Mouse (Mus musculus) left cerebral cortex, postnatal 10 days (tissue): ENCODE data around the gene Wasl. TPM values are rescaled to one million over a fixed set of nuclear protein-coding genes. Genes with fewer than 3 reads are reported as not detected.

Source experiments
- DNase-seq, 2 experiments: peaks; one replicate each; pipeline ENCODE4 v3.0.0; 2021 to 2022; ENCODE audit warnings: low spot score in 2 of 2, mixed read lengths in 1 of 2; ENCODE audit errors: extremely low spot score in 1 of 2
- intact Hi-C: fragments of 180-260 bp; cut with DNase I; formaldehyde crosslinking; loops from one replicate; pipeline ENCODE4 v1.15.1; 2025
- total RNA-seq, 2 experiments: library from RNA; stranded (reverse); gene quantifications; 2 replicates each; pipeline ENCODE4 v1.2.3; 2021

Gene Wasl
- total RNA-seq, 2 experiments from 2014 or later, result 40.9 to 47.6 TPM

GRCm38 (mm10) chr6:24609531-24609930 lies 55.3 kb downstream of the Wasl start:
- intact Hi-C loops, result no loop called here
- no peak for DNase-seq

DNA sequence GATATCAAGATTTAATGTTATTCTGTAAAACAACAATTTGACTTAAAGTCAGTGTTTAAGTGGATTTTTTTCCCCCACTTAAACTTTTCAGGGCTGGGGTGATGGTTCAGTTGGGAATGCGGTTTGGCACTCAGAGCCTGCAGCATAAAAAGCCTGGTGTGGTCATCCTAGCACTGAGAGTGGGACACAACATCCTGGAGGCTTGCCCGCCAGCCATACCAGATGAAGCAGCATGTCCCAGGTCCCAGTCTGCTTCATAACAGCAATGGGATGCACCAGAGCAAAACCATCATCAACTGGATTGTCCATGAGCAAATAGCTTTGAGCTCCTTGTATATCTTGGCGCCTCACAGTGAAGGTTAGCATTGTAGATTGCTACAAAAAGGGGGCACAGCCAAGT lies 56.1 kb downstream of the Wasl start:
- no peak for DNase-seq
- intact Hi-C loops, result no loop called here

DNA sequence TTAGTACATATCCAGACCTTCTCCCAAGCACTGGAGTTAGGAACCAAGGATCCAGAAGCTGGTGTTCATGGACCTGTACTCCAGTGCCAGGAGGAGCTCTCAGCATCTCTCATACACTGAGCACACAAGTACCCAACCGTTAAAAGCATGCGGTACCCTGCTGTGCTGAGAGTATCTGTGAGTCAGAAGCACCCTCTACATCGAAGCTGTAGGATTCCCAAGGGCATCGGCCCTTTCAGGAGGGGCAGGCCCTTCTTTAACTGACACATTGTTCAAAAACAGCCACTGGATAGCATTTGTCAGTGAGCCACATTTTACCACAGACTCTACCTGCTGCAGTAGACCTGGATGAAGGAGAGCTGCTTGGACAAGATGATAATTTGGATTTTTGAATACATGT lies 56.7 kb downstream of the Wasl start:
- no peak for DNase-seq
- intact Hi-C loops, result no loop called here

GRCm38 (mm10) chr6:24607531-24607930 lies 57.3 kb downstream of the Wasl start:
- intact Hi-C loops, result no loop called here
- DNase-seq, result no peak

DNA sequence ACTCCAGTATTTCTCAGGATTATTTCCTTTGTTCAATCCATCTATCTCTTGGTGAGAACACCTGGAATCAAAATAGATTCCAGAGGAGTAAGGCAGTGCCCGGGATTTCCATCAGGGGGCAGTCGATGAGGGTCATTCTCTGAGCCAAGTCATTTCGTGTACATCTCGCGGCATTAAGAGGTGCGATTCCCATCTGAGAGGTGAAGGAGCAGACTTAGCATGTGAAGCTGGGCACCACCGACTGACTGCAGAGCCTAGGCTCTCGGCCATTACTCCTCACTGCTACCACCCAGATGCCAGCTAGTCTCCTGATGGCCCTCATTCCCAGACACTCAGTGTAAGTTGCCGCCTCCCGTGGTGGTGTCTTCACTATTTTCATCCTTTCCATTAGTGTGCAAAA lies 58.3 kb downstream of the Wasl start:
- no peak for DNase-seq
- intact Hi-C loops, result no loop called here

DNA sequence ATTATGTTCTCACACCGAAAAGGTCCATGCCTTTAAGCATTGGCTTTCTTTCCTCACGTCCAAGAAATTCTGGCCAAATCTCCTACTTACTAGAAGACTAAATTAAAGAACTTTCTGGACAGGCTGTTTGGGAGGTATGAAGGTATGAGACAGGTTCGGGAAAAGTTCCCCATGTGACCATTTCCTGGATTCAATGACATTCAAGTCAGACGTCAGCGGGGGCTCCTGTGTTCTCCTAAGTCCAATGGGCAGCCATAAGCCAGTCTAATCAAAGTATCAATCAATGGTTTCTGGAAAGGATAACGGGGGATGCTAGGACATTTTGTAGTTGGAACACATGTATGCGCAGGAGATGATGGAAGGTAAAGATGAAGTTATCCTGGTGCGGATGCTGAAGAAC lies 59.2 kb downstream of the Wasl start:
- intact Hi-C loops, result no loop called here
- DNase-seq, result no peak

GRCm38 (mm10) chr6:24604289-24604688 lies 60.5 kb downstream of the Wasl start:
- no peak for DNase-seq
- intact Hi-C loops, result no loop called here

DNA sequence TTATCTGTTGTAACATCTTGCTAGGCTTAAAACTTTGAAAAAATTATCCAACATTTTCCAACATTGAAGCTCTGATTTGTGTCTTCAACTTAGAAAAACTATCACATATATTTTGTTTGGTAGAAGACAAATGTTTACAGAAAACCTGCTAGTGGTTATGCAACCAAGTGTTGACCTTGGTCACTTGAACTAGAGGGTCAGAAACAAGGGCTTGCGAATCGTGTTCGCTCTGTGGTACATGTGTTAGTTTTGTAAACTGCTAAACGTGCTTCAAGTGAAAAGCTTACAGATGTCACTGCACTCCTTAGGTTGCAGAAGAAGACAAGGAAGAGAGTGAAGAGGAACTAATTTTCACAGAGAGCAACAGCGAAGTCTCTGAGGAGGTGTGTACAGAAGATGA lies 61.8 kb downstream of the Wasl start:
- intact Hi-C loops, result no loop called here
- DNase-seq, result no peak

DNA sequence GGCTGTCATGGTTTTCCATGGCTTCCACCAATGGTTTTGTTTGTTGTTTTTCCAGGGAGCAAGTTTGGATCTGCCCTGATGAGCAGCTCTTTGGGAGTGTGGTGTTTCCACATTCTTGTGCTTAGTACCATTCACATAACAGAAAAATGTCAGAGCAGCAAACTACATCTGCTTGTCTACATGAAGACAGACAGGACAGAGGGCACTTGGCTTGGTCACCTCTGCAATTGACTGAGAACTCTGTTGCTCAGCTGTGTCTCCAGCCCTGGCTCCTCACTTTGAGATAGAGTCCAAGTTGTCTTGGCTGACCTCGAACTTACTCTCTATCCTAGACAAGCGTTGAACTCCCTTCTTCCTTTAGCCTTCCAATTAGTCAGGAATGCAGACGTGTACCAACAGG lies 62.5 kb downstream of the Wasl start:
- intact Hi-C loops, result no loop called here
- no peak for DNase-seq

GRCm38 (mm10) chr6:24601668-24602067 lies 63.1 kb downstream of the Wasl start:
- intact Hi-C loops, result no loop called here
- no peak for DNase-seq

- intact Hi-C loops, result no loop called here
- no peak for DNase-seq
These were observed 64.1 kb downstream of the Wasl start for GRCm38 (mm10) chr6:24600726-24601125.

DNA sequence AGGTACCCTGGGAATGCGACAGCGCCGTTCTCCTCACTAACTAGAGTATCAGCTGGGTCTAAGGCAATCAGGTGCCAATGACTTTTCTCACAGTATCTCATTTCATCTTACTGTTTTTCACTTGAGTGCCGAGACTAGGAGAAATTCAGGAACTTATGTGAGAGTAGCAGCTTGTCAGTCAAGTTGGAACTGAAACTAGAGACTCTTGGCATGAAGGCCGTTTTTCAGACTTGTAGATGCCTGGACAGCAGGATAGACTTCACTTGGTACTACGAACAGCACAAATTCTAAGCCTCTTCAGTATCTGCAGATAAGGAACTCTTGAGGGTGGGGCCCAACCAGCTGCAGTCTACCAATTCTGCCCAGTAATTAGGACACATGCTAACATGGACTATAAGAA lies 64.7 kb downstream of the Wasl start:
- intact Hi-C loops, result no loop called here
- DNase-seq, result no peak

- intact Hi-C loops, result no loop called here
- no peak for DNase-seq
These were observed 65.2 kb downstream of the Wasl start for GRCm38 (mm10) chr6:24599639-24600038.

- intact Hi-C loops, result no loop called here
- DNase-seq, result no peak
These were observed 65.6 kb downstream of the Wasl start for GRCm38 (mm10) chr6:24599179-24599578.

DNA sequence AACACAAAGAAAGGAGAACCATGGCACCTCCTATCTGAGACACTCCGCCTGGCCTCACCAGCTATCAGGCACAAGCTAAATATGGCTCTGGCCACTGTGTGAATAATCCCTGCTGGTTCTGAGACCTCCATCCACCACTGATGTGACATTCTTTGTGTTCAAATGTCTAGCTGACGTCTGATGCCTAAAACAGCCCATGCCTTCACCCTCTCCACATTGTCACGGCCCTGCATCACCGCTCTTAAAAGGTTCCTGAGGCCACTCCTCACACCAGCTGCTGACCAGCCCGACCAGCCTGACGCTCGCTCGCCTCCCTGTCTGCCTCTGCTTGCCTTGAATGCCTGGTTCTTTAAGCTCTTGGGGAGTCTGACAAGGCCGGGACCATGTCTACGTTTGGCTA lies 67.3 kb downstream of the Wasl start, which contains the start of gene Lmod2:
TSS of gene Lmod2 (plus strand) at position 263 of the 400 bp plus-strand sequence.
- intact Hi-C loops, result no loop called here
- no peak for DNase-seq

GRCm38 (mm10) chr6:24591525-24592218 lies 73.1 kb downstream of the Wasl start:
- intact Hi-C loops, result no loop called here
- DNase-seq, result no peak

- intact Hi-C loops, result no loop called here
- no peak for DNase-seq
These were observed 74.5 kb downstream of the Wasl start for GRCm38 (mm10) chr6:24590282-24590681.

- intact Hi-C loops, result no loop called here
- peak in 1 of 2 experiments; percentile 51 for DNase-seq
These were observed 77.9 kb downstream of the Wasl start for GRCm38 (mm10) chr6:24586885-24587284.

DNA sequence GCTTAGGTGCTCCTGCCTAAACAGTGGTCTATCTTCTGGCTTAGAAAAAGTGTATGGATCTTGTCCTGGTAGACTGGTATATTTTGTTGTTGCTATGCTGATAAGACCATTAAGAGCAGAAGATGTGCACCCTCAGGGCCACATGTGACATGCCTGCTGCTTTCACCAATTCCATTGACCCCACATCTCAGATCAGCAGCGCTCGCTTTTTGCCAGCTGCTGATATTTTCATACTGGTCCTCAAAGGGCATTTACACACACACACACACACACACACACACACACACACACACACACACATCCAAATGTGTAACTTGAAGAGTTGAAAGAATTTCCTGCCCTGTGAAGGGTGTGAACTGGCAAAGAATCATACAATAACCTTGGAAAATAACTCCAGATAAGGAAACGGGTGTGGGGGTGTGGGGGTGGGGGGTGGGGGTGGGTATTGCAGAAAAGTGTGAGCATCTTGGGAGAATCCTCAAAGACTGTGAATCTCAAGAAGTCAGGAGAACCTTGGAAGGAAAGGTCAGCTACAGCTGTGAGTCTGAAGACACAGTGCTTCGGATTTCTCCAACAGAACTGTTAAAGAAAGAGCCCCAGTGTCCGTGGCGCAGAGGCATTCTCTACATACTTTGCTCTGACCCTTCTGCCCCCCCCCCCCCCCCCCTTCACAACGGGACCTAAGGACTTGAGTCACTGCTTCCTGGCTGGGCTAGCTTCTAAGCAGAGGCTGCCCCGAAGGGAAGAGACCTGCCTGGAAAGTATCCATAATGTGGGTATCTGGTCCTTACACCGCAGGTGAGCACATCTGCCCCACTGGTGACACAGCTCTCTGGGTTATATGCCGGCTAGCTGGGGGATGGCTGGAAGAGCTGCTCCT lies 79.1 kb downstream of the Wasl start:
- intact Hi-C loops, result no loop called here

DNA sequence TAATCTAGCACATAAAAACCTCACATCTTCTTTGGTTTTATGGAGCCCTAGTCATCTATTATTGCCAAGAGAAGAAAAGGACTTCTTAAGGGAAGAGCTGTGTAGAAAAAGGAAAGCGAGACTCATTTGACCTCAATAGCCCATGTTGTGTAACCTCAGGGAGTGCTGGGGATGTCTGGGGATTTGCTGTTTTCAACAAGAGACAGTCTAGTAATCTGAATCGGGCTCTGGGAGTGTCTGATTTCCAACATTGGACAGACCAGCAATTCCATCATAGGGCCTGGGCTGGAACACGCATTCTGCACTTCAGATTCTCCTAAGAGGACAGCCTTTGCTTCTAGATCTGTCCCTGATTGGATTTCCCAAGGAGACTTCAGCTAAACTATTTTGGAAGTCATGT lies 81.4 kb downstream of the Wasl start:
- intact Hi-C loops, result no loop called here

More for the DNA sequence above, 79.1 kb downstream of the Wasl start:
- DNase-seq, result peak in 1 of 2 experiments; percentile 26

More for the DNA sequence above, 81.4 kb downstream of the Wasl start:
- no peak for DNase-seq
